Mouse (Mus musculus) embryonic facial prominence, embryonic 10.5 days (tissue): ENCODE results near the gene Msln. TPM values are rescaled to one million over a fixed set of nuclear protein-coding genes. Genes with fewer than 3 reads are reported as not detected.
A peak's percentile ranks its signal among the peaks of the same experiment; 100 is the strongest.

Experiments
- DNase-seq: peaks from one replicate; pipeline ENCODE4 v3.0.0-alpha.2; 2017; ENCODE audit warnings: low spot score
- H3K27ac ChIP-seq: fragments of 300-500 bp; sonication (generic); replicated peaks from 2 replicates; pipeline ENCODE4 v1.5.1; 2016; ENCODE audit warnings: mild to moderate bottlenecking
- H3K27me3 ChIP-seq: fragments of 300-500 bp; sonication (generic); replicated peaks from 2 replicates; pipeline ENCODE4 v1.6.1; 2016; ENCODE audit warnings: low read depth, mild to moderate bottlenecking; ENCODE audit not compliant: poor library complexity, severe bottlenecking
- H3K36me3 ChIP-seq: fragments of 300-500 bp; sonication (generic); replicated peaks from 2 replicates; pipeline ENCODE4 v1.6.1; 2016; ENCODE audit warnings: mild to moderate bottlenecking, moderate library complexity
- H3K4me1 ChIP-seq: fragments of 300-500 bp; sonication (generic); 2 replicates; pipeline ENCODE4 v1.6.1; 2016
- H3K4me3 ChIP-seq: fragments of 300-500 bp; sonication (generic); 2 replicates; pipeline ENCODE4 v1.5.1; 2016; ENCODE audit warnings: mild to moderate bottlenecking, moderate library complexity
- H3K9me3 ChIP-seq: fragments of 300-500 bp; sonication (generic); 2 replicates; pipeline ENCODE4 v1.6.1; 2016; ENCODE audit warnings: mild to moderate bottlenecking
- WGBS: fragments of 180-500 bp; shearing (Covaris S2); methylation state at CpG from one replicate; pipeline ENCODE4 v1.1.7; 2016; 5-methylcytosine and 5-hydroxymethylcytosine counted together
- polyA plus RNA-seq: library from polyadenylated mRNA; unstranded; fragments of >200 nt; fragmentation: Nextera tagmentation; extraction: Ambion mirVana; gene quantifications from 2 replicates; pipeline ENCODE4 v1.2.1, GENCODE M21; 2016

The Msln gene
- 0.55 and 0.65 TPM in 2 replicates for polyA plus RNA-seq

DNA sequence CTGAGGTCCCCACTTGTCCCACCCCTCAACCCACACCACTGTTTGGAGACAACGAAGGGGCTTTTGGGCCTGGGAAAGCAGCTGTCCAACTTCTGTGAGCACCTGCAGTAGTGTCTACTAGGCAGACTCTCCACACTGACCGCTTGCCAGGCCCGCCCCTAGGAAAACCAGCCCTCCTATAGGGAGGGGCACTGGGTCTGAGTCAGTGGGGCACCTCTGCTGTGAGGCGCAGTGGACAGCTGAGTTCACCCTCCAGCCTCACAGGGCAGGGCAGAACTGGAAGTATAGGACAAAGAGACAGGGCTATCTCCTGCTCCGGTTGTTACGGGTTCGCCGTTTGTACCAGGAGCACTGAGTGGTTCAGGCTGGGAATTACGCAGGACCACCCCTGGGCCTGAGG, at the start of gene Msln:
Gene Msln, minus strand, starts transcription at position 138 of the 400 bp plus-strand sequence.
- no peaks in the 10 kb centered on the region for H3K36me3 ChIP-seq
- no peaks in the 10 kb centered on the region for H3K9me3 ChIP-seq
- H3K4me3 ChIP-seq, result no peak within 1 kb of the TSS
- no peak for DNase-seq
- H3K4me1 ChIP-seq, result peaks cover 22% of the 10 kb centered on the region
- WGBS, result 85% methylated on average over 9 of the region's 9 CpGs
- peaks cover 4% of the 10 kb centered on the region; the same call in 1 of the 2 replicates for H3K27me3 ChIP-seq
- no peak within 1 kb of the TSS for H3K27ac ChIP-seq

DNA sequence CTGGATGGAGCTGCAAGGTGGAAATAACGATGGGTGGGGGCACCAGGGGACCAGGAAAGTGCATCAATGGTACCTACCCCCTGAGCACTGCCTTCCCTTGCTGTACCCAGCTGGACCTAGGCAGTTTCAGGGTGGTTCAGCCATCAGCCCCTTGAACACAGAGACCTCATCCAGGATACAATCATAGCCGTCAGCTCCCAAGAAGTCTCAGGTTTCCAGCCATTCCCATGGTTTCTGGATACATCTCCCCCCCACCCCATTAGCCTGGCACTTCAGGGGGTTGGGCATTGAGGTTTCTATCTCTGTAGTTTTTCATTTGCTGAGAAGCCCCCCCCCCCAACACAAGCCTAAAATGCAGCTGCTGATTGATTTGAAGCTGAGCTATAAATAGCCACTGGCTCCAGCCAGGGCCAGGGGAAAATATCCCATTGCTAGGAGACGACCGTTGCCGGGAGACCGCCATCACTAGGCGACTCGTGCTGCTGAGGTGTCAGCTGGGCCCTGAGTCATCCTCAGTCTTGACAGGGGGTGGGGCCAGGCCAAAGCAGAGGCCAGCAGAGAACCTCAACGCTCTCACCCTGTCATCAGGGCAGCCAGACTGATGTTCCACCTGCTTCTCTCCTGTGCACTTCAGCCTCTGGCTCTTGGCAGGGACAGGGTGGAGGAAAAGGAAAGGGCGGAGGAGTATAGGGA, 48.8 kb upstream of the Msln start:
- H3K9me3 ChIP-seq, result no peaks in the 10 kb centered on the region
- H3K27me3 ChIP-seq, result peaks cover 32% of the 10 kb centered on the region
- H3K36me3 ChIP-seq, result no peaks in the 10 kb centered on the region
- H3K4me3 ChIP-seq, result peak overlapping the region; percentile 32; the same call in 1 of the 2 replicates
- peak overlapping the region; percentile 66 for H3K27ac ChIP-seq
- peaks cover 16% of the 10 kb centered on the region for H3K4me1 ChIP-seq
- 14% methylated on average over 10 of the region's 10 CpGs for WGBS
- DNase-seq, result peak; percentile 70

DNA sequence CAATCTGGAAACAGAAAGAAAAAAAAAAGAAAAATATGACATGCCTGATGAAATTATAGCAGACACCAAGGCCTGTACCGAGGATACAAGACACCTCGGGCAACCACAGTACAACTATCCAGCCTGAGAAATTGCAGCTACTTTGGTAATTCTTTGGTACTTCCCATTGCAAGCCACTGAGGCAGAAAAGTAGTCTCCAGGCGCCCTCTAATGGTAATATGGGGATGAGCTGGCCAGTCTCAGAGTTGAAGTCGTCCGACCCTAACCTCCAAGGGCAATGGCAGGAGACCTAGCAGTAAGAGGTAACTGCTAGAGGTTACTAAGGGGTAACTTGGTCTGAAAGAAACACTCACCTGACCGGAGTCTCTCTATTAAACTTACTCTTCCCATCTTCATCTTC, 46.9 kb upstream of the Msln start:
- no peak overlapping the region for H3K27ac ChIP-seq
- 8% methylated on average over 6 of the region's 6 CpGs for WGBS
- H3K4me1 ChIP-seq, result peaks cover 30% of the 10 kb centered on the region
- DNase-seq, result peak; percentile 75
- H3K4me3 ChIP-seq, result no peak overlapping the region
- H3K9me3 ChIP-seq, result no peaks in the 10 kb centered on the region
- H3K36me3 ChIP-seq, result peaks cover 4% of the 10 kb centered on the region; the same call in 1 of the 2 replicates
- peaks cover 25% of the 10 kb centered on the region for H3K27me3 ChIP-seq

DNA sequence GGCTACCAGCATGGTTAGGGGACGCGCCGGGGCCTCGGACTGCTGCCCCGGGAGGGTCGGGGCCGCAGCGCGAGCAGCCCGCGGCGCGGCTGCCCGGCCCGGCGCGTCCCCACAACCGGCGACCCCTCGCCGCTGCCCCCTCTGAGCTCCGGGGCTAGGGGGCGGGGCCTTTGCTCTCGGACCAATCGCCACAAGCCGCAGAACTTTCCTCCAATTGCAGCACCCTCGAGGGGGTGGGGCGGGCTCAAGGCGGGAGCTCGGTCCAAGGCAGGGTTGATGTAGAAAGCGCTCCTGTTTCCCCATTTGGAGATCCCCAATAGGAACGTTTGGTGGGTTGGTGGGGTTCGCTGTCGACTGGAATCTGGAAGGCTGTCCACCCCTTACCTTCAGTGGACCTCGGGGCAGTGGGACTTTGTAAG, 42.8 kb upstream of the Msln start, which contains the start of gene Metrn:
Gene Metrn, minus strand, starts transcription at position 186 of the 419 bp plus-strand sequence.
- peak; percentile 96 for DNase-seq
- Histone ChIP-seq H3K4me3 (peak within 1 kb of the TSS; percentile 77), H3K9me3 (no peaks in the 10 kb centered on the region), H3K4me1 (peaks cover 53% of the 10 kb centered on the region), H3K27me3 (peaks cover 6% of the 10 kb centered on the region; the same call in 1 of the 2 replicates), H3K27ac (peak within 1 kb of the TSS; percentile 91), H3K36me3 (peaks cover 25% of the 10 kb centered on the region)
- WGBS, result under 1% methylated on average over 35 of the region's 35 CpGs

DNA sequence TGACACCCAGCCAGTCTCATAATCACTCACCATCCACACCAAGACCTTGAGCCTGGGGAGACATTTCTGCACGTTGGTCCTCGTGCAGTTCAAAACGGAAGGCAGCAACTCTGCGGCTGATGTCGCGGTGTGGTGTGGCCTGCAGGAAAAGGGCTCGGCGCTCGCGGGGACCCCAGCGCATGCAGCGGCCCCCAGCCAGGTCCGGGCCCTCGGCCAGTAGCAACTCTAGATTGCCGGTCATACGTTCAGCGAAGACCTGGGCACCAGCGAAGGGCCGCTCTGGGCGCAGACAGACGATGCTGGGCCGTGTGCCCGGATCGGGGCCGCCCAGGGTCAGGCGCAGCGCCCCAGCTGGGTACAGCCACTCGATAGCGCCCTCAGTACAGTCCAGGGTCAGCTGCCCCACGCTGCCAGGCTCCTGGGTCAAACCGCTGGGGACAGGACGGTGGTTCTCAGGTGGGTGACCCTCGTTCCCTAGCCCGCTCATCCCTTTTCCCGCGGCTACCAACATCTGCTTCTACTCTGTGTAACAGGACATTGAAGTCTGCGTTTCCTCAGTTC, 42.1 kb upstream of the Msln start:
- Histone ChIP-seq H3K4me1 (peaks cover 60% of the 10 kb centered on the region), H3K27me3 (no peaks in the 10 kb centered on the region), H3K36me3 (peaks cover 25% of the 10 kb centered on the region), H3K27ac (peak overlapping the region; percentile 91), H3K9me3 (no peaks in the 10 kb centered on the region), H3K4me3 (peak overlapping the region; percentile 77)
- DNase-seq, result no peak
- under 1% methylated on average over 37 of the region's 37 CpGs for WGBS

DNA sequence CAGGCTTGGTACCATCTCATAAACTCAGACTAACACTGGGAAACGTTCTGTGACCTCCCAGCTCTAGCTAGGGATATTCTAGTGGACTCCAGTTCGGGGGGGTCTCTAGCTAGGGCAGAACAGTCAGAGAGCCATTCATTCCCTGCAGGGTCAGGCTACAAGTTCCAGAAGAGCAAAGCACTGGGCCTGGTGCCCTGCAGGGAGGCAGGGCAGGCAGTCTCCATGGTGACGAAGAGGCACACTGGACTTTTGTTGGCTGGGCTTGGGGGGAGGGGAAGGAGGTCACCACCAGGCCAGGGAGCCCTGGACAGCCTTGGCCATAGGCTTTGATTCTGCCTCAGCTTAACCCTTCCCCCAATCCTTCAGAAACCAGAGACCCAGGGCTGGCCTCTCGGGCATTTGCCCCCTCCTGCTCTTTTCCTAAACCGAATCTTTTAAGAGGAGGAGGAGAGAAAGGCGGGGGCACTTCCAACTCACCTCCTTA, 41.5 kb upstream of the Msln start, which contains the start of gene AC134908.4:
Gene AC134908.4, minus strand, starts transcription at position 51 of the 484 bp plus-strand sequence.
- Histone ChIP-seq H3K27me3 (no peaks in the 10 kb centered on the region), H3K4me3 (peak within 1 kb of the TSS; percentile 77), H3K9me3 (no peaks in the 10 kb centered on the region), H3K4me1 (peaks cover 66% of the 10 kb centered on the region), H3K36me3 (peaks cover 25% of the 10 kb centered on the region), H3K27ac (peak within 1 kb of the TSS; percentile 91)
- 4% methylated on average over 6 of the region's 6 CpGs for WGBS
- peak; percentile 90 for DNase-seq

DNA sequence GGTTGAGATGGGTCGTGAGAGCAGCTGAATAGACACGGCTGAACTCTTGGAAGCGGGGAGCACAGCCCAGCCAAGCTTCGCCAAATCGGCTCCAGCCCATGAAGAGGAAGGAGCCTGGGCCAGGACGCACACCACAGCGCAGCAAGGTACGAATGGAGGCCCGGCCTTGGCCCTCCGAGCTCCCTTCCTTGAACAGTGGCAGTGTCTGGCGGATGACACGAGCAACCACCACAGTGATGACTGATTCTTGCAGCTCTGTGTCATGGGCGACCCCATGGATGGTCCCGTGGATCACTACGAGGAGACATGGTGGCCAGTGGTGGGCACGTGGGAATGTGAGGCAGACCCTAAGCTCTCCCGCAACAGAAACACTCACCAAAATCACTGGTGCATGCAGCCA, 40.8 kb upstream of the Msln start:
- WGBS, result 66% methylated on average over 17 of the region's 17 CpGs
- H3K4me1 ChIP-seq, result peaks cover 70% of the 10 kb centered on the region

DNA sequence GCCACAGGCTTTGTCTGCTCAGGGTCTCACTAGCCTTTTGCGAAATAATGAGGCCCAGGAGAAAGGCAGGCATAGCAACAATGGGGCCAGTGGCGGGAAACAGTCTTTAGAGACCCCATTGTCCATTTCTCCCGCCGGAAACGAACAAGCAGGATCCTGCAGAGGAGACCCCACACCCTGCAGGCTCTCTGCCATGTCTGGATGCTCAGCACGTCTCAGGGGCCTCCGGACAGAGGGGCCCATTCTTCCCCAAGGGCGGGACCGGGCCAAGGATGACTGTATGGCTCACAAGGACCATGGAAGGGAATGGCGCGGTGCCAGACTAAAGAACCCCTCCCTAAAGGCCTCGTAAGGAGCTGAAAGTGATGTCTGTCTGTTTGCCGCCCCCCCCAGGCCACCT, 40.0 kb upstream of the Msln start:
- 44% methylated on average over 13 of the region's 13 CpGs for WGBS
- H3K9me3 ChIP-seq, result no peaks in the 10 kb centered on the region
- peaks cover 70% of the 10 kb centered on the region for H3K4me1 ChIP-seq
- H3K36me3 ChIP-seq, result peaks cover 38% of the 10 kb centered on the region
- H3K27me3 ChIP-seq, result no peaks in the 10 kb centered on the region
- H3K27ac ChIP-seq, result peak overlapping the region; percentile 91
- peak overlapping the region; percentile 77 for H3K4me3 ChIP-seq
- no peak for DNase-seq

More for the DNA sequence above, 40.8 kb upstream of the Msln start:
- H3K27ac ChIP-seq, result peak overlapping the region; percentile 91
- DNase-seq, result no peak
- no peaks in the 10 kb centered on the region for H3K9me3 ChIP-seq
- H3K27me3 ChIP-seq, result no peaks in the 10 kb centered on the region
- H3K4me3 ChIP-seq, result peak overlapping the region; percentile 77
- peaks cover 30% of the 10 kb centered on the region for H3K36me3 ChIP-seq

DNA sequence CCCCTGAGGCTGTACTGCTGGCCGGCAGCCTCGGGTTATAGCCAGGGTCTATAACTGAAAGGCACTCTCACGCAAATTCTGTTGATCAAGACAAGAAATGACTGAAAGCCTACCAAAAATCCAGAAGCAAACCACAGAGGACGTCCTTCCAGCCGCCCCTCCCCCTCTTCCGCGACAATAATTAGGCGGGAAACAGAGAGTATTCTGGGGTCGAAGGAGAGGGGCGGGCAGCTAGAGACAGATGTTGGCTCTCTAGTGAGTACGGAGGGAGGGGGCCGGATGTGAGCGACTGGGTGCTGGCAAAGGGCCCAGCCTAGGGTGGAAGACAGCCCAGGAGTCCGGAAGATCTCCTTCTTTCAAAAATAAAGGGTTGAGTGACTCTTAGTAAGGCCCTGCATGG, 38.4 kb upstream of the Msln start, which contains the start of gene Fam173a:
Gene Fam173a, minus strand, starts transcription at position 287 of the 400 bp plus-strand sequence.
- WGBS, result 1% methylated on average over 14 of the region's 14 CpGs
- peak within 1 kb of the TSS; percentile 91 for H3K27ac ChIP-seq
- peak within 1 kb of the TSS; percentile 77 for H3K4me3 ChIP-seq
- H3K4me1 ChIP-seq, result peaks cover 68% of the 10 kb centered on the region
- H3K27me3 ChIP-seq, result no peaks in the 10 kb centered on the region
- no peaks in the 10 kb centered on the region for H3K9me3 ChIP-seq
- peaks cover 51% of the 10 kb centered on the region for H3K36me3 ChIP-seq
- peak; percentile 79 for DNase-seq

DNA sequence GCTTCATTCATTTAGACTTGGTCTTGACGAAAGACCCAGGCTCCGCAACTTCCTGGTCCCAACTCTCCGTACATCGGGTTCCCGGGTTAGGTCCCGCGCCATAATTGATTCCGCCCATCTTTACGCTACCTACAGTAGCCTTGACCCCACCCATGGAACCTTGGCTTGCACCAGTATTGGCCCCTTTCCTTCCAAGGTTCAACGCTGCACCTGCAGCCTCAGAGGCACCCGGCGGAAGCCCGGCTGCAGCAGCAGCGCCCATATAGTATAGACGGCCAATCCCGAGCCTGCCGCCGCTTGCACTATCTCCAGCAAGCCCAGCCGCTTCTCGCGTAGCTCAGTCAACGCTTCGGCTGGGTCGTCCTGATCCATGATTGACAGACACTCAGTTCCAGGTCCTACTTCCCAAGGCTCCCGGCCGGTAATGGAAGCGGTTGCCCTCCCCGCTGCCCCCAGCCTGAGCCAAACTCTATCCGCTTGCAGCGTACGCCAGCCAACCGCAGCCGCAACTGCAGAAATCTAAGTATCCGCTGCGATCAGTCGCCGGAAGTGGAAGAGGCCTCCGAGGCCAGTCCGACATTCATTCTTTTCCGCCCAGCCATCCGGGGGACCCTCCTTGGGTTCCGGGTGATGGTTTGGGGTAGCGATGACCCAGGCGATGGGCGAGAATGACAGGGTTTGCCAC, 37.8 kb upstream of the Msln start:
- peak; percentile 86 for DNase-seq
- Histone ChIP-seq H3K27ac (peak overlapping the region; percentile 91), H3K9me3 (no peaks in the 10 kb centered on the region), H3K36me3 (peaks cover 57% of the 10 kb centered on the region), H3K27me3 (no peaks in the 10 kb centered on the region), H3K4me1 (peaks cover 62% of the 10 kb centered on the region), H3K4me3 (peak overlapping the region; percentile 77)
- under 1% methylated on average over 45 of the region's 45 CpGs for WGBS

DNA sequence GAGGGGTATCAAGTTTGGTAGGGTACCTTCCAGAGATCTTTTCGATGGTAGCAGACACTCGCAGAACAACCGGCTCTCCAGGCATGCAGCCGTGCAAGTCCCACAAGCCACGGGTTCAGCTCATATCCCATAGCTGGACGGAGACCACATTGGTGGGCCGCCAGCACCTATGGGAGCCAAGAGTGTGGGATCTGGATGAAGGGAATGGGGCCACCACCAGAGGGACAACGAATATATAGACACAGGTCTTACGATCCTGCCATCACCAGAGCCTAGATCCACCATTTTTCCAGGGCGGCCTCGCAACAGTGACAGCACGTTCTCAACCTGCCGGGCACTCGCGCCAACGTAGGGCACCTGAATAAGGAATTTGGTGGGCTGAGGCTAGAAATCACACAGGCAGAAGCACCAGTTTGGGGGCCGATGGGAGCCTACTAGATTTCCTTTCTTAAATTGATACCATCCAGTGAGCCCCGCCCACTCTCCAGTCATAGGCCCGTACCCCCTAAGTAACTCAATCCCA, 37.2 kb upstream of the Msln start:
- no peak for DNase-seq
- peaks cover 60% of the 10 kb centered on the region for H3K36me3 ChIP-seq
- WGBS, result 30% methylated on average over 19 of the region's 19 CpGs

More for the DNA sequence above, 37.2 kb upstream of the Msln start:
- H3K9me3 ChIP-seq, result no peaks in the 10 kb centered on the region
- peak overlapping the region; percentile 77 for H3K4me3 ChIP-seq
- H3K27me3 ChIP-seq, result no peaks in the 10 kb centered on the region
- H3K4me1 ChIP-seq, result peaks cover 60% of the 10 kb centered on the region
- H3K27ac ChIP-seq, result peak overlapping the region; percentile 91
